ENCODE assay signal across 9 mouse cellular contexts in the genomic region with DNA sequence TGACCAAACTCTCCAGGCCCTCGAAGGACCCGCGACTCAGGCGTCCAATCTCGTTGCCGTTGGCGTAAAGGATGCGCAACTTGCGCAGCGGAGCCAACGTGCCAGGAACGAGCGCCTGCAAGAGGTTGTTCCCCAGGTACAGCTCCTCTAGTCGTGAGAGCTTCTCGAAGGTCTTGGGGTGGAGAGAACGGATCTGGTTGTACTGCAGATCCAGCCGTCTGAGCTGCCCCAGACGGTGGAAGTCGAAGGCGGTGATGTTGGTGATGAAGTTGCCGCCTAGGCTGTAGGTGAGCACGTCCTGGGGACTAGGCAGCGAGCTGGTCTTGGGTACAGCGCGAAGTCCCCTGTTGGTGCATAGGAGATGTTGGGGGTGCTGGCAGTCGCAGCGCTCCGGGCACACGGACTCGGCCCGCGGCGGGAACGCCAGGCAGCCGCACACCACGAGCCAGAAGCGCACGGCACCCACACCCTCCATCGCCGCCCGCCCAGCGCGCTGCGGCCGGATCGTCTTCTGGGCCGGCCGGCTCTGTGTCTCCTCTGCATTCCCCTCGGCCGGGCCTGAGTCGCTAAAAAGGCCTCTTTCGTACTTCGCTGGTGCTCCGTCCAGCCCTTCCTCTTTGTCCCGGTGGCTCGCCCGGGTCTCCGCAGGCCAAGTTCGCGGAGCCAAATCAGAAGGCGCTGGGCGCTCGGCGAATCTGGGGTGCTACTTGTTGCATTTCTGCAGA. TPM values are rescaled to one million over a fixed set of nuclear protein-coding genes. Genes with fewer than 3 reads are reported as not detected.
DNase-seq lines count a peak whose midpoint lies in the region; ATAC-seq and TF ChIP-seq lines count a peak whose summit lies in the region.
"Had no signal": no experiment of that assay in that cellular context is flagged by ENCODE, and none has a peak within 500 bp of the region (broad histone marks: within the 10 kb centered on the region; RNA-seq: fewer than 3 reads in every experiment).

No protein-coding gene starts in this region.

- no peak for TF ChIP-seq CTCF in cerebellum, adult 2 months (IDR thresholded peaks at IDR 0.05; ENCODE audit: borderline replicate concordance, insufficient read depth, low read depth, low read length)
- TF ChIP-seq CTCF in E14TG2a.4 (conservative IDR thresholded peaks at IDR 0.05; ENCODE audit: low read length), result no peak

- peak overlapping the region; percentile 94 for H3K4me2 ChIP-seq in embryonic facial prominence, embryonic 13.5 days
- peak overlapping the region; percentile 87 for H3K4me2 ChIP-seq in hindbrain, embryonic 12.5 days (replicated peaks)
- peak overlapping the region; percentile 59 for H3K4me2 ChIP-seq in liver, embryonic 15.5 days
- H3K4me2 ChIP-seq in neural tube, embryonic 12.5 days (replicated peaks), result peak overlapping the region; percentile 90

- peak overlapping the region; percentile 89 for H3K9ac ChIP-seq in embryonic facial prominence, embryonic 13.5 days
- H3K9ac ChIP-seq in hindbrain, embryonic 12.5 days, result peak overlapping the region; percentile 70
- H3K9ac ChIP-seq in liver, embryonic 15.5 days, result no peak overlapping the region
- H3K9ac ChIP-seq in neural tube, embryonic 12.5 days, result peak overlapping the region; percentile 75

- H3K4me1 ChIP-seq in cerebellum, adult 2 months (ENCODE audit: control insufficient read depth, insufficient read depth, low read length), result peaks cover 6% of the 10 kb centered on the region
- H3K4me1 ChIP-seq in E14TG2a.4 (replicated peaks; ENCODE audit: low read depth, low read length), result peaks cover 38% of the 10 kb centered on the region
- H3K4me1 ChIP-seq in embryonic facial prominence, embryonic 13.5 days, result peaks cover 56% of the 10 kb centered on the region
- H3K4me1 ChIP-seq in hindbrain, embryonic 12.5 days, result peaks cover 40% of the 10 kb centered on the region
- peaks cover 17% of the 10 kb centered on the region; the same call in 1 of the 2 replicates for H3K4me1 ChIP-seq in liver, embryonic 15.5 days (replicated peaks)
- peaks cover 33% of the 10 kb centered on the region for H3K4me1 ChIP-seq in neural tube, embryonic 12.5 days

- no peak for TF ChIP-seq POLR2A in cerebellum, adult 2 months (IDR thresholded peaks at IDR 0.05; ENCODE audit: borderline replicate concordance, insufficient read depth, low read length)

- under 1% methylated on average over 64 of the region's 64 CpGs for WGBS in cerebellum, adult 2 months
- WGBS in embryonic facial prominence, embryonic 13.5 days, result under 1% methylated on average over 62 of the region's 64 CpGs
- WGBS in hindbrain, embryonic 12.5 days, result under 1% methylated on average over 64 of the region's 64 CpGs
- 3% methylated on average over 64 of the region's 64 CpGs for WGBS in liver, embryonic 15.5 days (ENCODE audit: insufficient replicate concordance)
- WGBS in neural tube, embryonic 12.5 days, result under 1% methylated on average over 64 of the region's 64 CpGs

- peak; percentile 10 to 27 for DNase-seq in cerebellum, adult 2 months
- no peak for DNase-seq in cerebellum, adult 9-11 months
- no peak for DNase-seq in Muller cell, postnatal 12 days (ENCODE audit: inconsistent ontology term)

- no peak for ATAC-seq in embryonic facial prominence, embryonic 13.5 days (ENCODE audit: insufficient number of reproducible peaks, insufficient read depth, low FRiP score, low TSS enrichment, low read depth)
- ATAC-seq in hindbrain, embryonic 12.5 days (ENCODE audit: low FRiP score), result peak; percentile 28; the same call in 1 of the 2 replicates
- ATAC-seq in liver, embryonic 15.5 days (ENCODE audit: insufficient read depth), result no peak
- ATAC-seq in neural tube, embryonic 12.5 days (ENCODE audit: low FRiP score, low read depth), result no peak

- peak overlapping the region; percentile 43; the same call in 1 of the 2 replicates for H3K27ac ChIP-seq in cerebellum, adult 2 months (ENCODE audit: insufficient read depth, low read length)
- H3K27ac ChIP-seq in embryonic facial prominence, embryonic 13.5 days, result peak overlapping the region; percentile 98
- H3K27ac ChIP-seq in hindbrain, embryonic 12.5 days, result peak overlapping the region; percentile 81
- H3K27ac ChIP-seq in liver, embryonic 15.5 days (replicated peaks), result no peak overlapping the region
- H3K27ac ChIP-seq in neural tube, embryonic 12.5 days, result no peak overlapping the region

- H3K9me3 ChIP-seq in E14TG2a.4 (ENCODE audit: low read length), result no peaks in the 10 kb centered on the region
- no peaks in the 10 kb centered on the region for H3K9me3 ChIP-seq in embryonic facial prominence, embryonic 13.5 days
- no peaks in the 10 kb centered on the region for H3K9me3 ChIP-seq in hindbrain, embryonic 12.5 days (replicated peaks)
- H3K9me3 ChIP-seq in liver, embryonic 15.5 days (replicated peaks), result no peaks in the 10 kb centered on the region
- no peaks in the 10 kb centered on the region for H3K9me3 ChIP-seq in neural tube, embryonic 12.5 days

- H3K4me3 ChIP-seq in cerebellum, adult 2 months (replicated peaks; ENCODE audit: insufficient read depth, low read depth, low read length), result peak overlapping the region; percentile 48
- H3K4me3 ChIP-seq in E14TG2a.4 (replicated peaks; ENCODE audit: low read length), result peak overlapping the region; percentile 78
- H3K4me3 ChIP-seq in embryonic facial prominence, embryonic 13.5 days, result peak overlapping the region; percentile 63
- H3K4me3 ChIP-seq in hindbrain, embryonic 12.5 days, result peak overlapping the region; percentile 49
- H3K4me3 ChIP-seq in liver, embryonic 15.5 days (replicated peaks), result peak overlapping the region; percentile 34
- H3K4me3 ChIP-seq in neural tube, embryonic 12.5 days, result peak overlapping the region; percentile 52
- H3K4me3 ChIP-seq: erythroblast, embryonic 14.5 days had no signal

- no peaks in the 10 kb centered on the region for H3K36me3 ChIP-seq in E14TG2a.4 (ENCODE audit: insufficient read depth, low read length)
- H3K36me3 ChIP-seq in embryonic facial prominence, embryonic 13.5 days, result peaks cover 5% of the 10 kb centered on the region; the same call in 1 of the 2 replicates
- no peaks in the 10 kb centered on the region for H3K36me3 ChIP-seq in hindbrain, embryonic 12.5 days
- no peaks in the 10 kb centered on the region for H3K36me3 ChIP-seq in liver, embryonic 15.5 days (replicated peaks)
- no peaks in the 10 kb centered on the region for H3K36me3 ChIP-seq in neural tube, embryonic 12.5 days

- no peaks in the 10 kb centered on the region; the same call in 1 of the 2 replicates for H3K27me3 ChIP-seq in cerebellum, adult 2 months (ENCODE audit: control insufficient read depth, insufficient read depth, low read length)
- H3K27me3 ChIP-seq in E14TG2a.4 (ENCODE audit: insufficient read depth, low read length), result peaks cover 87% of the 10 kb centered on the region
- peaks cover 4% of the 10 kb centered on the region for H3K27me3 ChIP-seq in embryonic facial prominence, embryonic 13.5 days
- peaks cover 54% of the 10 kb centered on the region for H3K27me3 ChIP-seq in hindbrain, embryonic 12.5 days
- peaks cover 91% of the 10 kb centered on the region for H3K27me3 ChIP-seq in liver, embryonic 15.5 days
- H3K27me3 ChIP-seq in neural tube, embryonic 12.5 days (replicated peaks), result peaks cover 53% of the 10 kb centered on the region

RNA-seq across cellular contexts. Expression of gene Tril, which starts 0.7 kb away (rescaled TPM):
- 41.9 and 45.2 TPM in 2 replicates for polyA plus RNA-seq in cerebellum, adult 2 months (2012; rRNA removed)
- polyA plus RNA-seq in embryonic facial prominence, embryonic 13.5 days (2015; fragmentation: Nextera tagmentation; extraction: Ambion mirVana), result 51.0 and 58.7 TPM in 2 replicates
- 38.8 and 46.5 TPM in 2 replicates for polyA plus RNA-seq in hindbrain, embryonic 12.5 days (2016; fragmentation: Nextera tagmentation; extraction: Ambion mirVana)
- polyA plus RNA-seq in liver, embryonic 15.5 days (2015; fragmentation: Nextera tagmentation; extraction: Ambion mirVana), result 0.37 and 0.45 TPM in 2 replicates
- 25.4 and 29.8 TPM in 2 replicates for polyA plus RNA-seq in neural tube, embryonic 12.5 days (2016; fragmentation: Nextera tagmentation; extraction: Ambion mirVana)
- polyA plus RNA-seq: erythroblast, embryonic 14.5 days had no signal

Comparison
In these comparisons a context has a peak if more than half of its experiments do, and no peak if none do; other contexts are left out.
1. DNase-seq: peak in cerebellum, adult 2 months (2 of 2); none in cerebellum, adult 9-11 months (single experiment) and Muller cell, postnatal 12 days (single experiment).
2. H3K27ac ChIP-seq: peak in cerebellum, adult 2 months (single experiment), embryonic facial prominence, embryonic 13.5 days (single experiment) and hindbrain, embryonic 12.5 days (single experiment); none in liver, embryonic 15.5 days (single experiment) and neural tube, embryonic 12.5 days (single experiment).
3. RNA of gene Tril, which starts 0.7 kb away (polyA plus RNA-seq): 51.0 to 58.7 TPM in embryonic facial prominence, embryonic 13.5 days, 41.9 to 45.2 TPM in cerebellum, adult 2 months, 38.8 to 46.5 TPM in hindbrain, embryonic 12.5 days and 25.4 to 29.8 TPM in neural tube, embryonic 12.5 days; 0.37 to 0.45 TPM in liver, embryonic 15.5 days; every median in the first group is over 10 times any median in the second.
4. Peak in every context shown above with its lines, with median percentiles within 50 percentile points of each other: H3K4me3 ChIP-seq and H3K4me2 ChIP-seq.